Mouse (Mus musculus) cortical plate, adult 2 months (tissue): Measurements from ENCODE around the gene Hyal3. TPM values are rescaled to one million over a fixed set of nuclear protein-coding genes. Genes with fewer than 3 reads are reported as not detected.

ENCODE experiments used
- H3K27ac ChIP-seq: fragments of 200-500 bp; 2 replicates; pipeline ENCODE4 v1.5.1; 2012; ENCODE audit warnings: low read length, control low read depth, inconsistent platforms; ENCODE audit not compliant: insufficient read depth
- H3K4me1 ChIP-seq: fragments of 200-500 bp; 2 replicates; pipeline ENCODE4 v1.6.1; 2011; ENCODE audit warnings: low read length; ENCODE audit not compliant: control insufficient read depth, insufficient read depth
- H3K4me3 ChIP-seq: fragments of 200-500 bp; 2 replicates; pipeline ENCODE4 v1.5.1; 2011; ENCODE audit warnings: mild to moderate bottlenecking, low read length, control low read depth; ENCODE audit not compliant: insufficient read depth
- CTCF ChIP-seq: fragments of 200-500 bp; IDR thresholded peaks from 2 replicates; pipeline ENCODE4 v1.5.1; 2011; ENCODE audit warnings: mild to moderate bottlenecking, control low read depth, low read length; ENCODE audit not compliant: insufficient read depth; ENCODE audit errors: extremely low read depth
- POLR2A ChIP-seq: fragments of 200-500 bp; IDR thresholded peaks from 2 replicates; pipeline ENCODE4 v1.6.1; 2011; ENCODE audit warnings: mild to moderate bottlenecking, low read length, control low read depth; ENCODE audit not compliant: insufficient read depth; ENCODE audit errors: extremely low read depth
- polyA plus RNA-seq: library from polyadenylated mRNA; depleted of rRNA; stranded (reverse); fragments of >200 nt; gene quantifications from 2 replicates; pipeline ENCODE4 v1.2.3, GENCODE M21; 2012

Hyal3 gene
- polyA plus RNA-seq, 1 experiment = 0.48 TPM

DNA sequence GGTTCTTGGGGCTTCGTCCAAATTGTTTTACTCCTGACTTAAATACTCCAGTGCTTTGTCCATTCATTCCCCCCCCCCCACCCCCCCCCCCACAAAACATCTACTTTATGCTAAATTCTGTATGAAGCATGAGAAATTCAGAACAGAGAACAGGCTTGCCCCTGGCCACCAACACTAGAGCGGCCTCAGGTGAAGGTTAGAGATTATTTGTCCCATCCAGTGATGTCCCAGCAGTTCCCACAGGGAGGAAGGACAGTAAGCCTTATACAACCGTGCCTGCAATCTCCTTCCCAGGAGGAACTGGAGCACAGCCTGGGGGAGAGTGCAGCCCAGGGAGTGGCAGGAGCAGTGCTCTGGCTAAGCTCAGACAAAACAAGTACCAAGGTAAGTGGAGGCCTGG is 2.0 kb upstream of the Hyal3 start, which contains the start of gene Naa80:
Naa80 (plus strand) TSS at position 301 of the 400 bp plus-strand sequence.
- H3K4me1 ChIP-seq = peaks cover 6% of the 10 kb centered on the region
- no peak within 1 kb of the TSS for H3K27ac ChIP-seq
- H3K4me3 ChIP-seq = no peak within 1 kb of the TSS
- no peak for TF ChIP-seq CTCF
- TF ChIP-seq POLR2A = no peak

- no peak for TF ChIP-seq POLR2A
- no peak for TF ChIP-seq CTCF
- Histone ChIP-seq H3K27ac (no peak overlapping the region), H3K4me3 (no peak overlapping the region), H3K4me1 (peaks cover 6% of the 10 kb centered on the region)
Measured at GRCm38 (mm10) chr9:107579023-107579900, 1.4 kb upstream of the Hyal3 start.

DNA sequence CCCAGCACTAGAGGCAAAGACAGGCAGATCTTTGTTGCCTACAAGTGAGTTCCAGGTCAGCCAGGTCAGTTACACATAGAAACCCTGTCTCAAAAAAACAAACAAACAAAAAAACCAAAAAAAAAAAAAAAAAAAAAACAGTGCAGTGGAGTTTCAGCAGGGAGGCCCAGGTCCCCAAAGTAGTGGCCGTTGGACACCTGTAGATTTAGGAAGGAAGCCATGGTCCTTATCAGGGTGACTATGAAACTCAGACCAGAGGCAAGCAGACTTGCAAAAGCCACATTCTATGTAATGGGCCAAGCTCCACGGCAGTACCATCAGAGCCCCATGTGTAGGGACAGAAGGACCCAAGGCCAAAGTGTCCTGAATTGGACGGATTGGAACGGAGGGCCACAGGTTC is 966 bp downstream of the Hyal3 start:
- peak overlapping the region; percentile 69; the same call in 1 of the 2 replicates for H3K4me3 ChIP-seq
- H3K4me1 ChIP-seq = peaks cover 6% of the 10 kb centered on the region
- TF ChIP-seq CTCF (no peak), POLR2A (no peak)
- H3K27ac ChIP-seq = no peak overlapping the region

GRCm38 (mm10) chr9:107582509-107583062 is 2.0 kb downstream of the Hyal3 start:
- H3K4me1 ChIP-seq = peaks cover 6% of the 10 kb centered on the region
- no peak for TF ChIP-seq CTCF
- no peak for TF ChIP-seq POLR2A
- no peak overlapping the region for H3K27ac ChIP-seq
- no peak overlapping the region for H3K4me3 ChIP-seq

DNA sequence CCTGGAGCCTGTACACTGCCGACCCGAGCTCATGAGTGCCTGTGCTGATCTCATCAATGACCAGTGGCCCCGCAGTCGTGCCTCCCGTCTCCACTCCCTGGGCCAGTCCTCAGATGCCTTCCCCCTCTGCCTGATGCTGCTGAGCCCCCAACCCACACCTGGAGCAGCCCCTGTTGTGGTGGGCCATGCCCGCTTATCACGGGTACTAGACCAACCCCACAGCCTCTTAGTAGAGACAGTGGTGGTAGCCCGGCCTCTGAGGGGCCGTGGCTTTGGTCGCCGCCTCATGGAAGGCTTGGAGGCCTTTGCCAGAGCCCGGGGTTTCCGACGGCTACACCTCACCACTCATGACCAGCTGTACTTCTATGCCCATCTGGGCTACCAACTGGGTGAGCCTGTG is 2.6 kb downstream of the Hyal3 start:
- Histone ChIP-seq H3K27ac (no peak overlapping the region), H3K4me3 (no peak overlapping the region), H3K4me1 (peaks cover 6% of the 10 kb centered on the region)
- TF ChIP-seq CTCF (no peak), POLR2A (no peak)

DNA sequence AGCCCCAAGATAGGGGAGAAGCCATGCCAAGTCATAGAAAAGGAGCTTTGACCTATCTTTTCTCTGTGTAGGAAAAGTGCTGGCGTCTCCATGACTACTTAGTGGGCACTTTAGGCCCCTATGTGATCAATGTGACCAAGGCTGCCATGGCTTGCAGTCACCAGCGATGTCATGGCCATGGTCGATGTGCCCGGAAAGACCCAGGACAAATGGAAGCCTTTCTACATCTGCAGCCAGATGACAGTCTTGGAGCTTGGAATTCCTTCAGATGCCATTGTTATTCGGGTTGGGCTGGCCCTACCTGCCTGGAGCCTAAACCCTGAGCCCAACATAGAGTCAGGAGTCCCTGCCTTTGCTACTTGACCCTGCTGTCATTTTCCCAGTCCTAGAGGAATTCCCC is 5.9 kb downstream of the Hyal3 start:
- Histone ChIP-seq H3K4me1 (no peaks in the 10 kb centered on the region), H3K27ac (no peak overlapping the region), H3K4me3 (no peak overlapping the region)
- TF ChIP-seq POLR2A (no peak), CTCF (no peak)

GRCm38 (mm10) chr9:107586974-107587832 is 6.6 kb downstream of the Hyal3 start, which contains the start of gene Ifrd2:
Gene Ifrd2, plus strand, starts transcription at chr9:107587642.
- TF ChIP-seq POLR2A = no peak
- no peak for TF ChIP-seq CTCF
- H3K4me1 ChIP-seq = no peaks in the 10 kb centered on the region
- peak within 1 kb of the TSS; percentile 60 for H3K4me3 ChIP-seq
- no peak within 1 kb of the TSS for H3K27ac ChIP-seq

- H3K4me3 ChIP-seq = peak overlapping the region; percentile 60
- H3K27ac ChIP-seq = no peak overlapping the region
- no peaks in the 10 kb centered on the region for H3K4me1 ChIP-seq
- no peak for TF ChIP-seq POLR2A
- no peak for TF ChIP-seq CTCF
Measured at GRCm38 (mm10) chr9:107587833-107588639, 7.4 kb downstream of the Hyal3 start.

DNA sequence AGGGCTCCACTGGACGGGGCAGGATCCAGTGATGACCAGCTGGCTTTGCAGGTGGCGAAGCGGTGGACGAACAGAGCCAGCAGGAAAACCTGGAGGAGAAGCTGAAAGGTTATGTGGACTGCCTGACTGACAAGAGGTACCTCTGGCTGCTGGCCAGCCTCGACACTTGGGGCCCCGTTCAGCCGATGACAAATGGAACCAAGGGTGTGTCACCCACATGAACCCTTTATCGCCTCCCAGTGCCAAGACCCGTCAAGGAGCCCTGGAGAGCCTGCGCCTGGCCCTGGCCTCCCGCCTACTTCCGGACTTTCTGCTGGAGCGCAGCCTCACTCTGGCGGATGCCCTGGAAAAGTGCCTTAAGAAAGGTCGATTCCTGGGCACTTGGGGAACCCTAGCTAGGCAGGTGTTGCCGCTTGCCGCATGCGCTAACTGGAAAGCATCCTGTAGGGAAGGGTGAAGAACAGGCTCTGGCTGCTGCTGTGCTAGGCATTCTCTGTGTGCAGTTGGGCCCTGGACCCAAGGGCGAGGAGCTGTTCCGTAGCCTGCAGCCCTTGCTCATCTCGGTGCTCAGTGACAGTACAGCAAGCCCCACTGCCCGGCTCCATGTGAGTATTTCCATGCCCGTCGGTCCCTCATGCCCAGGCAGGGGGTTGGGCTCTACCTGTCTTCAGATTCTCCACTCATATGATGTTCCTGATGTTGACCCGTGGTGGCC is 9.6 kb downstream of the Hyal3 start:
- no peak overlapping the region for H3K4me3 ChIP-seq
- TF ChIP-seq POLR2A = no peak
- no peak for TF ChIP-seq CTCF

More for the DNA sequence above, 9.6 kb downstream of the Hyal3 start:
- H3K27ac ChIP-seq = no peak overlapping the region
- H3K4me1 ChIP-seq = no peaks in the 10 kb centered on the region
